Mouse (Mus musculus): ENCODE results near the gene Bnip3. TPM values are rescaled to one million over a fixed set of nuclear protein-coding genes. Genes with fewer than 3 reads are reported as not detected.

The Bnip3 gene
- polyA plus RNA-seq, 1 experiment from 2014 or later: 313 TPM

GRCm38 (mm10) chr7:138921611-138922010, 12.3 kb upstream of the Bnip3 start:
- no peak overlapping the region for H3K4me3 ChIP-seq (ENCODE audit: control insufficient read depth in 1 of 2, insufficient read depth in 1 of 2, low read depth in 1 of 2, low read length in 2 of 2)
- no peaks in the 10 kb centered on the region for H3K27me3 ChIP-seq (ENCODE audit: control insufficient read depth, insufficient read depth, low read length)
- no peak overlapping the region for H3K4me2 ChIP-seq (ENCODE audit: low read length)
- no peak overlapping the region for H3K9ac ChIP-seq (ENCODE audit: low read length)
- H3K36me3 ChIP-seq (ENCODE audit: control insufficient read depth, insufficient read depth, low read length): no peaks in the 10 kb centered on the region
- ATAC-seq (ENCODE audit: insufficient number of reproducible peaks, insufficient read depth, low FRiP score, low read depth): no peak
- H3K9me3 ChIP-seq (ENCODE audit: control insufficient read depth, low read length): no peaks in the 10 kb centered on the region
- peaks cover 2 to 6% of the 10 kb centered on the region in 2 experiments; a peak in 2 of 4 replicates for H3K4me1 ChIP-seq (ENCODE audit: control insufficient read depth in 2 of 2, insufficient read depth in 2 of 2, low read length in 2 of 2)
- WGBS: 94% methylated on average over 8 of the region's 8 CpGs
- no peak overlapping the region for H3K27ac ChIP-seq (replicated peaks in 1 of 2; ENCODE audit: control insufficient read depth in 1 of 2, insufficient read depth in 1 of 2, low read depth in 2 of 2, low read length in 2 of 2)

GRCm38 (mm10) chr7:138919156-138919944, 10.0 kb upstream of the Bnip3 start:
- Histone ChIP-seq H3K27me3 (ENCODE audit: control insufficient read depth, insufficient read depth, low read length) (no peaks in the 10 kb centered on the region), H3K27ac (replicated peaks in 1 of 2; ENCODE audit: control insufficient read depth in 1 of 2, insufficient read depth in 1 of 2, low read depth in 2 of 2, low read length in 2 of 2) (peak overlapping the region; percentile 90 to 91), H3K9me3 (ENCODE audit: control insufficient read depth, low read length) (no peaks in the 10 kb centered on the region), H3K4me3 (ENCODE audit: control insufficient read depth in 1 of 2, insufficient read depth in 1 of 2, low read depth in 1 of 2, low read length in 2 of 2) (peak overlapping the region; percentile 44 to 48), H3K36me3 (ENCODE audit: control insufficient read depth, insufficient read depth, low read length) (no peaks in the 10 kb centered on the region), H3K9ac (ENCODE audit: low read length) (peak overlapping the region; percentile 75), H3K4me2 (ENCODE audit: low read length) (peak overlapping the region; percentile 81), H3K4me1 (ENCODE audit: control insufficient read depth in 2 of 2, insufficient read depth in 2 of 2, low read length in 2 of 2) (peaks cover 2 to 6% of the 10 kb centered on the region in 2 experiments; a peak in 2 of 4 replicates)
- under 1% methylated on average over 26 of the region's 26 CpGs for WGBS
- ATAC-seq (ENCODE audit: insufficient number of reproducible peaks, insufficient read depth, low FRiP score, low read depth): peak; percentile 79

DNA sequence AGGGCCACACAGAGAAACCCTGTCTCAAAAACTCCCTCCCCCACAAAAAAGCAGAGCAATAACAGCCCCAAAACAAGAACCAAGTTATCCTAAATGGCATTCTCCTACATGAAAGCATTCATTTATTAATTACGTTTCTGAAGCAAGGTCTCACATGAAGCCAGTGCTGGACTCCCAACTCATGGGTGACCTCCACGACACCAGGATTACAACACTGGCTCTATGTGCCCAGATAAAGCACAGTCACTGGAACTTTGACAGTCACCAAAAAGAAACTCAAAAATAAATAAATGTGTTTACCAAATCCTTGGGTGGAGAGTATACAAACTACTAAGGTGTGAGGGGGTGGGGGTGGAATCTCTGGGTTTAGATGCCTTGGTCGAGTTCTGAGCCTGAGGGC, 4.3 kb upstream of the Bnip3 start:
- WGBS: 72% methylated on average over 3 of the region's 3 CpGs
- Histone ChIP-seq H3K27me3 (ENCODE audit: control insufficient read depth, insufficient read depth, low read length) (no peaks in the 10 kb centered on the region), H3K4me3 (ENCODE audit: control insufficient read depth in 1 of 2, insufficient read depth in 1 of 2, low read depth in 1 of 2, low read length in 2 of 2) (no peak overlapping the region), H3K27ac (replicated peaks in 1 of 2; ENCODE audit: control insufficient read depth in 1 of 2, insufficient read depth in 1 of 2, low read depth in 2 of 2, low read length in 2 of 2) (no peak overlapping the region), H3K36me3 (ENCODE audit: control insufficient read depth, insufficient read depth, low read length) (no peaks in the 10 kb centered on the region), H3K9me3 (ENCODE audit: control insufficient read depth, low read length) (no peaks in the 10 kb centered on the region), H3K9ac (ENCODE audit: low read length) (no peak overlapping the region), H3K4me1 (ENCODE audit: control insufficient read depth in 2 of 2, insufficient read depth in 2 of 2, low read length in 2 of 2) (peaks cover 2 to 11% of the 10 kb centered on the region in 2 experiments; a peak in 2 of 4 replicates), H3K4me2 (ENCODE audit: low read length) (no peak overlapping the region)
- ATAC-seq (ENCODE audit: insufficient number of reproducible peaks, insufficient read depth, low FRiP score, low read depth): no peak

- peak overlapping the region; percentile 72 for H3K9ac ChIP-seq (ENCODE audit: low read length)
- 28% methylated on average over 7 of the region's 7 CpGs for WGBS
- H3K4me3 ChIP-seq (ENCODE audit: control insufficient read depth in 1 of 2, insufficient read depth in 1 of 2, low read depth in 1 of 2, low read length in 2 of 2): peak overlapping the region; percentile 54 to 89
- ATAC-seq (ENCODE audit: insufficient number of reproducible peaks, insufficient read depth, low FRiP score, low read depth): no peak
- peaks cover 6 to 36% of the 10 kb centered on the region in 2 experiments for H3K4me1 ChIP-seq (ENCODE audit: control insufficient read depth in 2 of 2, insufficient read depth in 2 of 2, low read length in 2 of 2)
- peak overlapping the region; percentile 78 for H3K4me2 ChIP-seq (ENCODE audit: low read length)
- H3K9me3 ChIP-seq (ENCODE audit: control insufficient read depth, low read length): no peaks in the 10 kb centered on the region
- H3K27me3 ChIP-seq (ENCODE audit: control insufficient read depth, insufficient read depth, low read length): no peaks in the 10 kb centered on the region
- peak overlapping the region; percentile 83 to 91 for H3K27ac ChIP-seq (replicated peaks in 1 of 2; ENCODE audit: control insufficient read depth in 1 of 2, insufficient read depth in 1 of 2, low read depth in 2 of 2, low read length in 2 of 2)
- H3K36me3 ChIP-seq (ENCODE audit: control insufficient read depth, insufficient read depth, low read length): 0 out of 2 replicates have a peak, but pooled peaks cover 3% of the 10 kb centered on the region
Observed at GRCm38 (mm10) chr7:138910193-138910562, 859 bp upstream of the Bnip3 start.

DNA sequence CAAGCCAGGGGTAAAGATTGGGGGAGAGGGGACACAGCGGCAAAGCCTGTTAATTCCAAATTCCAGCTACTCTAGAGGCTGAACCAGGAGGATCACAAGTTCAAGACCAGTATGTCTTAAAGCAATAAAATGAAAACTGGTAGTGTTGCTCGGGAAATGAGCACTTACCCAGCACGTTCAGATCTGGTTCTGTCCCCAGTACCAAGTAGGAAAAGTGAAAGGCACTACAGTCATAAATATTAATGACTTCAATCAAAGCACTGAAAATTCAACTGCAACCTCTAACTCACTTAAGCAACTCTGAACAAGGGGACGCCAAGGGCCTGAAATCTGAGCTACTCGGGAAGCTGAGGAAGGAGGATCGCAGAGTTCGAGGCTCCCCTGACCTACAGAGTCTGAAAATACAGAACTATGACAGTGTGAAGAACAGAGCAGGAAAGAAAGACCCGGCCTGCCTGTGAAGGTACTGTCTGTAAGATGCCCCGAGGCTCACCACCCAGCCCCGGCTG, 497 bp downstream of the Bnip3 start:
- Histone ChIP-seq H3K9me3 (ENCODE audit: control insufficient read depth, low read length) (no peaks in the 10 kb centered on the region), H3K4me3 (ENCODE audit: control insufficient read depth in 1 of 2, insufficient read depth in 1 of 2, low read depth in 1 of 2, low read length in 2 of 2) (peak overlapping the region; percentile 72 to 89), H3K27ac (replicated peaks in 1 of 2; ENCODE audit: control insufficient read depth in 1 of 2, insufficient read depth in 1 of 2, low read depth in 2 of 2, low read length in 2 of 2) (peak overlapping the region; percentile 82 to 91), H3K9ac (ENCODE audit: low read length) (peak overlapping the region; percentile 97), H3K4me1 (ENCODE audit: control insufficient read depth in 2 of 2, insufficient read depth in 2 of 2, low read length in 2 of 2) (peaks cover 8 to 45% of the 10 kb centered on the region in 2 experiments), H3K4me2 (ENCODE audit: low read length) (peak overlapping the region; percentile 78), H3K36me3 (ENCODE audit: control insufficient read depth, insufficient read depth, low read length) (0 out of 2 replicates have a peak, but pooled peaks cover 3% of the 10 kb centered on the region), H3K27me3 (ENCODE audit: control insufficient read depth, insufficient read depth, low read length) (no peaks in the 10 kb centered on the region)
- no peak; the same call in 1 of the 2 replicates for ATAC-seq (ENCODE audit: insufficient number of reproducible peaks, insufficient read depth, low FRiP score, low read depth)
- WGBS: 5% methylated on average over 10 of the region's 10 CpGs

- Histone ChIP-seq H3K27ac (replicated peaks in 1 of 2; ENCODE audit: control insufficient read depth in 1 of 2, insufficient read depth in 1 of 2, low read depth in 2 of 2, low read length in 2 of 2) (peak overlapping the region; percentile 82 to 91), H3K4me3 (ENCODE audit: control insufficient read depth in 1 of 2, insufficient read depth in 1 of 2, low read depth in 1 of 2, low read length in 2 of 2) (peak overlapping the region; percentile 72 to 89), H3K4me1 (ENCODE audit: control insufficient read depth in 2 of 2, insufficient read depth in 2 of 2, low read length in 2 of 2) (peaks cover 9 to 48% of the 10 kb centered on the region in 2 experiments), H3K9ac (ENCODE audit: low read length) (peak overlapping the region; percentile 97), H3K27me3 (ENCODE audit: control insufficient read depth, insufficient read depth, low read length) (no peaks in the 10 kb centered on the region), H3K9me3 (ENCODE audit: control insufficient read depth, low read length) (no peaks in the 10 kb centered on the region), H3K4me2 (ENCODE audit: low read length) (peak overlapping the region; percentile 78), H3K36me3 (ENCODE audit: control insufficient read depth, insufficient read depth, low read length) (0 out of 2 replicates have a peak, but pooled peaks cover 3% of the 10 kb centered on the region)
- 32% methylated on average over 5 of the region's 5 CpGs for WGBS
- ATAC-seq (ENCODE audit: insufficient number of reproducible peaks, insufficient read depth, low FRiP score, low read depth): no peak
Observed at GRCm38 (mm10) chr7:138907976-138908375, 1.3 kb downstream of the Bnip3 start.

DNA sequence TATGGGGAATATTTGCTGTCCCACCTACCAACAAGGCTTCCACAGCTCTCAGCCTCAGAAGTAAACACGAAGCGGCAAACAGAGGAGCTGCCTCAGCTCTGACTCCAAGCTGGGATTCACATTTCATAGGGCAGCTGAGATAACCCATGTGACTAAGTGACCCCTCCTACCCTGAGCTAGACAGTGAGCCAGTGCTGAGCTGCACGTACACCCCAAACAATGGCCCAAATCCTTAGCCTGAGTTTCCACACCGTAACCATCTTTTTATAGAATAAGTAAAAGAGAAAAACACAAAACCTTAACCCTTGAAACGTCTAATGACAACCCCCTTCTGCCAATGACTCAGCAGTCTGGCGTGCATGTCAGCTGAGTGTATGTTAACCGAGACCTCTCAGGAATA, 2.3 kb downstream of the Bnip3 start:
- 7% methylated on average over 7 of the region's 7 CpGs for WGBS
- peaks cover 11 to 48% of the 10 kb centered on the region in 2 experiments for H3K4me1 ChIP-seq (ENCODE audit: control insufficient read depth in 2 of 2, insufficient read depth in 2 of 2, low read length in 2 of 2)
- 0 out of 2 replicates have a peak, but pooled peaks have one; percentile 32 for ATAC-seq (ENCODE audit: insufficient number of reproducible peaks, insufficient read depth, low FRiP score, low read depth)

More for the DNA sequence above, 2.3 kb downstream of the Bnip3 start:
- peak overlapping the region; percentile 61 to 92 for H3K27ac ChIP-seq (replicated peaks in 1 of 2; ENCODE audit: control insufficient read depth in 1 of 2, insufficient read depth in 1 of 2, low read depth in 2 of 2, low read length in 2 of 2)
- peak overlapping the region; percentile 38 to 89 for H3K4me3 ChIP-seq (ENCODE audit: control insufficient read depth in 1 of 2, insufficient read depth in 1 of 2, low read depth in 1 of 2, low read length in 2 of 2)
- peak overlapping the region; percentile 78 for H3K4me2 ChIP-seq (ENCODE audit: low read length)
- H3K27me3 ChIP-seq (ENCODE audit: control insufficient read depth, insufficient read depth, low read length): no peaks in the 10 kb centered on the region
- H3K36me3 ChIP-seq (ENCODE audit: control insufficient read depth, insufficient read depth, low read length): 0 out of 2 replicates have a peak, but pooled peaks cover 3% of the 10 kb centered on the region
- peak overlapping the region; percentile 97 for H3K9ac ChIP-seq (ENCODE audit: low read length)
- H3K9me3 ChIP-seq (ENCODE audit: control insufficient read depth, low read length): no peaks in the 10 kb centered on the region

All from heart, embryonic 14.5 days (tissue).